Mouse (Mus musculus): ENCODE results near the gene Tmtc2. TPM values are rescaled to one million over a fixed set of nuclear protein-coding genes. Genes with fewer than 3 reads are reported as not detected.
A peak's percentile ranks its signal among the peaks of the same experiment; 100 is the strongest.

The Tmtc2 gene
- polyA plus RNA-seq, 1 experiment from 2014 or later, result 5.4 TPM

- Histone ChIP-seq H3K4me3 (ENCODE audit: low read length) (no peak overlapping the region), H3K4me1 (ENCODE audit: control insufficient read depth, insufficient read depth, low read length) (peaks cover 13% of the 10 kb centered on the region), H3K27me3 (replicated peaks; ENCODE audit: control insufficient read depth, insufficient read depth, low read length) (no peaks in the 10 kb centered on the region), H3K27ac (ENCODE audit: low read length) (peak overlapping the region; percentile 51), H3K36me3 (ENCODE audit: control insufficient read depth, insufficient read depth, low read length) (no peaks in the 10 kb centered on the region), H3K9me3 (ENCODE audit: control insufficient read depth, low read length) (no peaks in the 10 kb centered on the region), H3K4me2 (ENCODE audit: low read depth, low read length) (no peak overlapping the region), H3K9ac (ENCODE audit: low read depth, low read length) (no peak overlapping the region)
- 85% methylated on average over 5 of the region's 5 CpGs for WGBS
- peak; percentile 39; the same call in 1 of the 2 replicates for ATAC-seq
These were observed 42.2 kb downstream of the Tmtc2 start for GRCm38 (mm10) chr10:105532019-105532525.

GRCm38 (mm10) chr10:105531080-105531894 lies 43.0 kb downstream of the Tmtc2 start:
- Histone ChIP-seq H3K4me2 (ENCODE audit: low read depth, low read length) (peak overlapping the region; percentile 44), H3K4me3 (ENCODE audit: low read length) (no peak overlapping the region)
- ATAC-seq, result peak; percentile 93

GRCm38 (mm10) chr10:105523405-105524088 lies 50.7 kb downstream of the Tmtc2 start:
- WGBS, result 22% methylated on average over 8 of the region's 8 CpGs
- Histone ChIP-seq H3K4me3 (ENCODE audit: low read length) (peak overlapping the region; percentile 3; the same call in 1 of the 2 replicates), H3K36me3 (ENCODE audit: control insufficient read depth, insufficient read depth, low read length) (no peaks in the 10 kb centered on the region), H3K9ac (ENCODE audit: low read depth, low read length) (no peak overlapping the region), H3K27me3 (replicated peaks; ENCODE audit: control insufficient read depth, insufficient read depth, low read length) (no peaks in the 10 kb centered on the region), H3K27ac (ENCODE audit: low read length) (peak overlapping the region; percentile 62), H3K4me2 (ENCODE audit: low read depth, low read length) (peak overlapping the region; percentile 35), H3K9me3 (ENCODE audit: control insufficient read depth, low read length) (no peaks in the 10 kb centered on the region), H3K4me1 (ENCODE audit: control insufficient read depth, insufficient read depth, low read length) (peaks cover 14% of the 10 kb centered on the region)
- peak; percentile 92 for ATAC-seq

More at GRCm38 (mm10) chr10:105531080-105531894, 43.0 kb downstream of the Tmtc2 start:
- H3K27me3 ChIP-seq (replicated peaks; ENCODE audit: control insufficient read depth, insufficient read depth, low read length), result no peaks in the 10 kb centered on the region
- H3K9ac ChIP-seq (ENCODE audit: low read depth, low read length), result no peak overlapping the region
- peaks cover 12% of the 10 kb centered on the region for H3K4me1 ChIP-seq (ENCODE audit: control insufficient read depth, insufficient read depth, low read length)
- WGBS, result 60% methylated on average over 9 of the region's 9 CpGs
- H3K27ac ChIP-seq (ENCODE audit: low read length), result peak overlapping the region; percentile 80
- no peaks in the 10 kb centered on the region for H3K9me3 ChIP-seq (ENCODE audit: control insufficient read depth, low read length)
- H3K36me3 ChIP-seq (ENCODE audit: control insufficient read depth, insufficient read depth, low read length), result no peaks in the 10 kb centered on the region

- no peaks in the 10 kb centered on the region for H3K36me3 ChIP-seq (ENCODE audit: control insufficient read depth, insufficient read depth, low read length)
- WGBS, result 32% methylated on average over 7 of the region's 7 CpGs
- no peak overlapping the region for H3K9ac ChIP-seq (ENCODE audit: low read depth, low read length)
- H3K9me3 ChIP-seq (ENCODE audit: control insufficient read depth, low read length), result no peaks in the 10 kb centered on the region
- H3K4me1 ChIP-seq (ENCODE audit: control insufficient read depth, insufficient read depth, low read length), result peaks cover 14% of the 10 kb centered on the region
- no peak overlapping the region; the same call in 1 of the 2 replicates for H3K4me2 ChIP-seq (ENCODE audit: low read depth, low read length)
- H3K27me3 ChIP-seq (replicated peaks; ENCODE audit: control insufficient read depth, insufficient read depth, low read length), result no peaks in the 10 kb centered on the region
- no peak overlapping the region for H3K4me3 ChIP-seq (ENCODE audit: low read length)
- ATAC-seq, result peak; percentile 45
- H3K27ac ChIP-seq (ENCODE audit: low read length), result peak overlapping the region; percentile 61
These were observed 51.8 kb downstream of the Tmtc2 start for GRCm38 (mm10) chr10:105522431-105522830.

GRCm38 (mm10) chr10:105519154-105519806 lies 55.0 kb downstream of the Tmtc2 start:
- no peak overlapping the region for H3K27ac ChIP-seq (ENCODE audit: low read length)
- no peak overlapping the region for H3K4me2 ChIP-seq (ENCODE audit: low read depth, low read length)
- H3K9me3 ChIP-seq (ENCODE audit: control insufficient read depth, low read length), result no peaks in the 10 kb centered on the region
- H3K36me3 ChIP-seq (ENCODE audit: control insufficient read depth, insufficient read depth, low read length), result no peaks in the 10 kb centered on the region
- H3K4me1 ChIP-seq (ENCODE audit: control insufficient read depth, insufficient read depth, low read length), result peaks cover 11% of the 10 kb centered on the region
- 80% methylated on average over 6 of the region's 6 CpGs for WGBS
- H3K9ac ChIP-seq (ENCODE audit: low read depth, low read length), result no peak overlapping the region
- H3K4me3 ChIP-seq (ENCODE audit: low read length), result no peak overlapping the region
- ATAC-seq, result no peak
- H3K27me3 ChIP-seq (replicated peaks; ENCODE audit: control insufficient read depth, insufficient read depth, low read length), result no peaks in the 10 kb centered on the region

GRCm38 (mm10) chr10:105518144-105518543 lies 56.1 kb downstream of the Tmtc2 start:
- Histone ChIP-seq H3K27me3 (replicated peaks; ENCODE audit: control insufficient read depth, insufficient read depth, low read length) (no peaks in the 10 kb centered on the region), H3K4me2 (ENCODE audit: low read depth, low read length) (no peak overlapping the region), H3K27ac (ENCODE audit: low read length) (no peak overlapping the region), H3K4me3 (ENCODE audit: low read length) (no peak overlapping the region), H3K9ac (ENCODE audit: low read depth, low read length) (no peak overlapping the region), H3K9me3 (ENCODE audit: control insufficient read depth, low read length) (no peaks in the 10 kb centered on the region), H3K4me1 (ENCODE audit: control insufficient read depth, insufficient read depth, low read length) (peaks cover 9% of the 10 kb centered on the region), H3K36me3 (ENCODE audit: control insufficient read depth, insufficient read depth, low read length) (no peaks in the 10 kb centered on the region)
- ATAC-seq, result no peak
- 91% methylated on average over 9 of the region's 9 CpGs for WGBS

- Histone ChIP-seq H3K27me3 (replicated peaks; ENCODE audit: control insufficient read depth, insufficient read depth, low read length) (no peaks in the 10 kb centered on the region), H3K4me2 (ENCODE audit: low read depth, low read length) (no peak overlapping the region), H3K4me1 (ENCODE audit: control insufficient read depth, insufficient read depth, low read length) (peaks cover 7% of the 10 kb centered on the region), H3K9ac (ENCODE audit: low read depth, low read length) (no peak overlapping the region), H3K36me3 (ENCODE audit: control insufficient read depth, insufficient read depth, low read length) (no peaks in the 10 kb centered on the region), H3K27ac (ENCODE audit: low read length) (no peak overlapping the region), H3K4me3 (ENCODE audit: low read length) (no peak overlapping the region), H3K9me3 (ENCODE audit: control insufficient read depth, low read length) (no peaks in the 10 kb centered on the region)
- WGBS, result 82% methylated on average over 7 of the region's 7 CpGs
- no peak for ATAC-seq
These were observed 60.4 kb downstream of the Tmtc2 start for GRCm38 (mm10) chr10:105513777-105514322.

GRCm38 (mm10) chr10:105509896-105510272 lies 64.4 kb downstream of the Tmtc2 start:
- Histone ChIP-seq H3K9ac (ENCODE audit: low read depth, low read length) (no peak overlapping the region), H3K9me3 (ENCODE audit: control insufficient read depth, low read length) (no peaks in the 10 kb centered on the region), H3K27me3 (replicated peaks; ENCODE audit: control insufficient read depth, insufficient read depth, low read length) (no peaks in the 10 kb centered on the region), H3K4me3 (ENCODE audit: low read length) (no peak overlapping the region), H3K36me3 (ENCODE audit: control insufficient read depth, insufficient read depth, low read length) (no peaks in the 10 kb centered on the region; the same call in 1 of the 2 replicates), H3K4me1 (ENCODE audit: control insufficient read depth, insufficient read depth, low read length) (peaks cover 5% of the 10 kb centered on the region), H3K4me2 (ENCODE audit: low read depth, low read length) (no peak overlapping the region), H3K27ac (ENCODE audit: low read length) (no peak overlapping the region)
- ATAC-seq, result no peak
- 40% methylated on average over 5 of the region's 5 CpGs for WGBS

Data from intestine, embryonic 16.5 days (tissue).